Mouse (Mus musculus): ENCODE data around the gene Vmn1r64.
"Not testable (repeated sequence)": the region's sequence is repeated elsewhere in the genome, so short reads cannot be mapped to it uniquely, and the experiment has no call there.

The Vmn1r64 gene

GRCm38 (mm10) chr7:5884442-5884841 is at the start of gene Vmn1r64:
TSS of gene Vmn1r64 (minus strand) at chr7:5884542.
- DNase-seq: no peak

- no peak for DNase-seq
Measured at GRCm38 (mm10) chr7:5899238-5899637, 14.9 kb upstream of the Vmn1r64 start.

GRCm38 (mm10) chr7:5897245-5897644 is 12.9 kb upstream of the Vmn1r64 start:
- not testable (repeated sequence) for DNase-seq
